Mouse (Mus musculus) forebrain, embryonic 14.5 days (tissue): Measurements from ENCODE around the gene Fzr1. TPM values are rescaled to one million over a fixed set of nuclear protein-coding genes. Genes with fewer than 3 reads are reported as not detected.
A peak's percentile ranks its signal among the peaks of the same experiment; 100 is the strongest.

Experiments used
- ATAC-seq: fragments of 200-750 bp; cut with Nextera tagmentation; 2 replicates; pipeline ENCODE4 v1.8.0; 2017; ENCODE audit warnings: mild to moderate bottlenecking, moderate library complexity
- DNase-seq: peaks from one replicate; pipeline ENCODE4 v3.0.0-alpha.2; 2015; ENCODE audit warnings: low spot score
- H3K27ac ChIP-seq: fragments of 300-500 bp; sonication (generic); 2 replicates; pipeline ENCODE4 v1.5.1; 2014; ENCODE audit warnings: low read depth, mild to moderate bottlenecking, control low read depth, low read length, moderate library complexity
- H3K27me3 ChIP-seq: fragments of 300-500 bp; sonication (generic); replicated peaks from 2 replicates; pipeline ENCODE4 v1.6.1; 2014; ENCODE audit warnings: low read length, control low read depth, mixed read lengths; ENCODE audit not compliant: control insufficient read depth, insufficient read depth
- H3K36me3 ChIP-seq: fragments of 300-500 bp; sonication (generic); 2 replicates; pipeline ENCODE4 v1.6.1; 2014; ENCODE audit warnings: low read length, control low read depth; ENCODE audit not compliant: control insufficient read depth, insufficient read depth
- H3K4me1 ChIP-seq: fragments of 300-500 bp; sonication (generic); 2 replicates; pipeline ENCODE4 v1.6.1; 2014; ENCODE audit warnings: antibody characterized with exemption, low read length, control low read depth; ENCODE audit not compliant: control insufficient read depth, insufficient read depth
- H3K4me2 ChIP-seq: fragments of 300-500 bp; sonication (generic); 2 replicates; pipeline ENCODE4 v1.6.1; 2014; ENCODE audit warnings: mild to moderate bottlenecking, control low read depth, low read length
- H3K4me3 ChIP-seq: fragments of 300-500 bp; sonication (generic); 2 replicates; pipeline ENCODE4 v1.5.1; 2014; ENCODE audit warnings: low read depth, low read length, control low read depth
- H3K9ac ChIP-seq: fragments of 300-500 bp; sonication (generic); 2 replicates; pipeline ENCODE4 v1.6.1; 2014; ENCODE audit warnings: mild to moderate bottlenecking, low read length, control low read depth, moderate library complexity
- H3K9me3 ChIP-seq: fragments of 300-500 bp; sonication (generic); replicated peaks from 2 replicates; pipeline ENCODE4 v1.6.1; 2016; ENCODE audit warnings: low read length, control low read depth, mixed read lengths; ENCODE audit not compliant: control insufficient read depth
- WGBS: fragments of 180-500 bp; shearing (Covaris S2); extraction: QIAGEN DNeasy Blood & Tissue Kit; methylation state at CpG from one replicate; pipeline ENCODE4 v1.1.7; 2014; 5-methylcytosine and 5-hydroxymethylcytosine counted together
- polyA plus RNA-seq: library from polyadenylated mRNA; unstranded; fragments of >200 nt; fragmentation: Nextera tagmentation; extraction: Ambion mirVana; gene quantifications from 2 replicates; pipeline ENCODE4 v1.2.1, GENCODE M21; 2014

The Fzr1 gene
- polyA plus RNA-seq, 1 experiment from 2014 or later = 101 TPM

DNA sequence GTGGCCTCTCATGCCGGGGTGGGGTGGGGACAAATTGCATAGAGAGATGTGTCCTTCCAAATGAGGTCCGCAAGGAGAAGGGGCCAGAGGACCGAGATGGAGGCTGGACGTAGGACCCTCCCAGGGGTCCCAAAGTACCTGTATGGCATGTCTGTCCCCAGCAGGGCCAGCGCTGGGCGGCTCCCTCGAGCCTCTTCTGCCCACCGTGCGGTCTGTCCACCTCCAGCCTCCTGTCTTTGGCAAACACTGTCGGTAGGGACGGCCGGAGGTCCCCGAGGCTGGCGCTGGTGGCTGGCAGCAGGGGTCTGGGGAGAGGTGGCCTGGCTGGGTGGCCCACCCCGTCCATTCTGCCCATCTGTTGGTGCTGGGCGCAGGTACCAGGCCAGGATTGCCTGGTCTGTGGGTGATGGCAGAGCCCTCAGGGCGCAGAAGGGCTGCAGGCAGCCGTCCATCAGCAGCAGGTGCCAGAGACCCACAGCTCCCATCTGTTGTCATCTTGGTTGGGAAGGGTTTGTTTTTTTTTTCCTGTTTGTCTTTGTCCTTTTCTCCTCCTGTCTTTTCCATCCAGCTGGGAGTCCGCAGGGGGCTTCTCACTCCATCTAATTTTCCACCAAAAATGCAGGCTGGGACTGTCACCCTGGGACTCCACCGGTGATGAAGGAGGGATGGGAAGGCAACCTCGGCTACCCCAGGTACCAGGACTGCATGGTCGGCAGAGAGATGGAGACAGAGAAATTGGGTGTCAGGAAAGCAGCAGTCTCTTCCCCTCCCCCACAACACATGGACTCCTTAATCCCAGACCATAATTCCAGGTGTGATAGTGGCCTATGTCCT, 22.3 kb upstream of the Fzr1 start:
- Histone ChIP-seq H3K4me3 (no peak overlapping the region), H3K27ac (peak overlapping the region; percentile 75), H3K4me2 (peak overlapping the region; percentile 35), H3K9ac (peak overlapping the region; percentile 41), H3K36me3 (peaks cover 35% of the 10 kb centered on the region), H3K4me1 (peaks cover 24% of the 10 kb centered on the region), H3K9me3 (no peaks in the 10 kb centered on the region), H3K27me3 (no peaks in the 10 kb centered on the region)
- 49% methylated on average over 22 of the region's 22 CpGs for WGBS
- peak; percentile 46 for DNase-seq
- ATAC-seq = no peak

DNA sequence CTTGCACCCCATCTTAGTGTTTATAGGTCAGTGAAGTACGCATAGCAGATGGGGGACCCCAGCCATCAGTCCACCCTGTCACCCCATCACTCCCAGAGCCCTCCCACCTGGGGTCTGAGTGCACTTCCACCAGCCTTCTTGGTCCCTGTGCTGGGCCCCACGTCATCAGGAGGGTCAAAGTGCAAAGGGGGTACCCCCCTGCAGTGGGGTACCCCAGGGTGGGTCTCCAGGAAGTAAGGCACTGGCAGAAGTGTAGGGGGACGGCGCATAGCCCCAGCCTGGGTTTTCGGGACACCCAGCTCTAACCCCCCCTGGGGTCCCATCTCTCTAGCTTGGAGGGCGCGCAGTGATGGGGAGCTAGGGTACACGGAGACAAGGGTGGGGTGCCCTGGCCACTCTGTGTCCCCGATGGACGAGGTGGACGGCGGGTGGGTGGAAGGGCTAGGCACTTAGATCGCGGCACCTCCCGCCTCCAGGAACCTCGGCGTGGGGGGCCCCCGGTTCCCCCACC, 21.5 kb upstream of the Fzr1 start:
- peaks cover 24% of the 10 kb centered on the region for H3K4me1 ChIP-seq
- 83% methylated on average over 18 of the region's 18 CpGs for WGBS
- peaks cover 34% of the 10 kb centered on the region for H3K36me3 ChIP-seq
- no peak for DNase-seq
- H3K4me2 ChIP-seq = peak overlapping the region; percentile 35; the same call in 1 of the 2 replicates
- no peak overlapping the region for H3K4me3 ChIP-seq
- H3K9me3 ChIP-seq = no peaks in the 10 kb centered on the region
- no peak for ATAC-seq
- no peaks in the 10 kb centered on the region for H3K27me3 ChIP-seq
- 0 out of 2 replicates have a peak overlapping the region, but pooled peaks have one; percentile 75 for H3K27ac ChIP-seq
- H3K9ac ChIP-seq = 0 out of 2 replicates have a peak overlapping the region, but pooled peaks have one; percentile 17

DNA sequence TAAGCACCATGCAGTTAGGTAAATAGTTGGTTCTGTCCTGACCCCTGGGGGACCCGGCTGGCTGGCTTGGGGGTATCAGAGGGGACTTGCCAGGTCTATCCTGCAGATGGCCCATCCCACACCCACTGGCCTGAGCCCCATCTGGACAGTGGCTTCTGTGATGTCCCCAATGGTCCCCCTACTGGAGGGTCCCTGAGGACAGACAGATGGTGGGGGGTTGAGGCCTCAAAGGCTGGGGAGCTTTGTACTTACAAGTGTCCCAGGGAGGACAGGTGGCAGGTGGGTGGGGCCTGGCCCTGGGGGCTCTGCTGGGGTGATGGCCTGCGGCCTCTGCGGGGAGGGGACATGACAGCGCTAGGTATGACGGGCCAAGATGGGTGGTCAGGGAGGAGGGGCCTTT, 21.0 kb upstream of the Fzr1 start:
- no peak overlapping the region for H3K4me3 ChIP-seq
- ATAC-seq (no peak), DNase-seq (no peak)
- no peaks in the 10 kb centered on the region for H3K27me3 ChIP-seq
- H3K27ac ChIP-seq = no peak overlapping the region
- H3K36me3 ChIP-seq = peaks cover 28% of the 10 kb centered on the region
- H3K9ac ChIP-seq = no peak overlapping the region
- H3K9me3 ChIP-seq = no peaks in the 10 kb centered on the region
- 66% methylated on average over 5 of the region's 5 CpGs for WGBS
- H3K4me2 ChIP-seq = no peak overlapping the region
- H3K4me1 ChIP-seq = peaks cover 24% of the 10 kb centered on the region

DNA sequence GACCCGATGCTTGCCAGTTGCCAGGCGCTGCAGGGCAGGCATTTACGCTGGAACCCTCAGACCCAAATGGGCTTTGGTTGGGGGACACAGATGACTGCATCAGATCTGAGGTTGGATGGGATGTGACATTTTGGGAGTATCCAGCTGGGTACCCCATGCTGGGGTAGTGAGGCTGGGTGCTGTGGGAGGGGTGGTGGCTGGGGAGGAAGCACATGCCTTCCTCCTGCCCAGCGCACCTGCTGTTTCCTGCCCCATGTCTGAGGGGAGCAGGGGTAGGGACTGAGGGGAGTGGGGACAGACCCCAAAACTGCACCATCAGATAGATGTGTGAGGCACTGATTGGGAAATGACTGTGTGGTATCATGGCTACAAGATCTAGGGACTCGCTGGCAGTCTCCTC, 18.4 kb upstream of the Fzr1 start:
- Histone ChIP-seq H3K9me3 (no peaks in the 10 kb centered on the region), H3K27me3 (no peaks in the 10 kb centered on the region), H3K36me3 (peaks cover 18% of the 10 kb centered on the region), H3K4me3 (no peak overlapping the region), H3K9ac (peak overlapping the region; percentile 22; the same call in 1 of the 2 replicates), H3K4me1 (peaks cover 7% of the 10 kb centered on the region), H3K27ac (no peak overlapping the region), H3K4me2 (no peak overlapping the region)
- 67% methylated on average over 5 of the region's 5 CpGs for WGBS
- ATAC-seq (no peak), DNase-seq (no peak)

DNA sequence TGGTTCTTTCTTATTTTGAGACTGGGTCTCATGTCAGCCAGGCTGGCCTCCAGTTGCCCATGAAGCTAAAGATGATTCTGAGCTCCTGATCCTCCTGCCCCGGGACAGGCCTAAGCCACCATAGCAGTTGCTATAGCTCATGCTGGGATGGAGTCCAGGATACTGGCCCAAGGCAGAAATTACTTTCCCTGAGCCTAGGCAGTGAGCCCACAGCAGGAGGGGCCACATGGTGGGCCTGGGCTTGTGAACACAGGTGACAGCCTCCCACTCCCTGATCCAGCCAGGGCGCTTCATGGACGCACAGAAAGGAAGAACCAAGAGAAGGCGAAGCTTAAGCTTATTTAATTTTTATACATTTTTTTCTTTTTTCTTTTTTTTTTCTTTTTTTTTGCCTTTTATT, 17.5 kb upstream of the Fzr1 start:
- Histone ChIP-seq H3K4me3 (no peak overlapping the region), H3K36me3 (peaks cover 19% of the 10 kb centered on the region), H3K4me1 (no peaks in the 10 kb centered on the region; the same call in 1 of the 2 replicates), H3K9me3 (no peaks in the 10 kb centered on the region), H3K4me2 (no peak overlapping the region), H3K9ac (peak overlapping the region; percentile 21; the same call in 1 of the 2 replicates), H3K27me3 (no peaks in the 10 kb centered on the region), H3K27ac (no peak overlapping the region)
- WGBS = 92% methylated on average over 4 of the region's 4 CpGs
- no peak for ATAC-seq
- DNase-seq = no peak

DNA sequence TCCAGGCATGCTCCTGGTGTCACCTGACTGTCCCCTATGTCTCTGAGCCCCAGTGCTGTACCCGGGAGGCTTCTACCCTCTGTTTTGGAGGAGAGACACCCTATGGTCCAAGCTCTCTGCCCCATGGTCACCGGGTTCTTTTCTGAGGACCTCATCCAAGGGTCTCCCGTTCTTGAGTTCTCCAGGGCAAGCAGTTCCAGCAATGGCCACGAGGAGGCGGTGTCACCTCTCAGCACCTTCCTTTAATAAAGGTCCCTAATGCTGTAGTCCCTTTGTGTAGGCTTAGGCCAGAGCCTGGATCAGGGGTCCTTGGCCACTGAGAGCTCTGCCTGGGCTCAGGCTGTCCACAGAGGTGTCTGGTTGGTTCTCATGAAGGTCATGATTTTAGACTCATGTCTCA, 16.8 kb upstream of the Fzr1 start:
- no peaks in the 10 kb centered on the region for H3K27me3 ChIP-seq
- H3K9me3 ChIP-seq = no peaks in the 10 kb centered on the region
- H3K36me3 ChIP-seq = peaks cover 16% of the 10 kb centered on the region
- ATAC-seq (peak; percentile 19; the same call in 1 of the 2 replicates), DNase-seq (peak; percentile 76)
- H3K9ac ChIP-seq = no peak overlapping the region
- no peak overlapping the region for H3K4me3 ChIP-seq
- no peak overlapping the region for H3K4me2 ChIP-seq
- H3K4me1 ChIP-seq = no peaks in the 10 kb centered on the region; the same call in 1 of the 2 replicates
- no peak overlapping the region for H3K27ac ChIP-seq
- WGBS = 19% methylated on average over 5 of the region's 5 CpGs

DNA sequence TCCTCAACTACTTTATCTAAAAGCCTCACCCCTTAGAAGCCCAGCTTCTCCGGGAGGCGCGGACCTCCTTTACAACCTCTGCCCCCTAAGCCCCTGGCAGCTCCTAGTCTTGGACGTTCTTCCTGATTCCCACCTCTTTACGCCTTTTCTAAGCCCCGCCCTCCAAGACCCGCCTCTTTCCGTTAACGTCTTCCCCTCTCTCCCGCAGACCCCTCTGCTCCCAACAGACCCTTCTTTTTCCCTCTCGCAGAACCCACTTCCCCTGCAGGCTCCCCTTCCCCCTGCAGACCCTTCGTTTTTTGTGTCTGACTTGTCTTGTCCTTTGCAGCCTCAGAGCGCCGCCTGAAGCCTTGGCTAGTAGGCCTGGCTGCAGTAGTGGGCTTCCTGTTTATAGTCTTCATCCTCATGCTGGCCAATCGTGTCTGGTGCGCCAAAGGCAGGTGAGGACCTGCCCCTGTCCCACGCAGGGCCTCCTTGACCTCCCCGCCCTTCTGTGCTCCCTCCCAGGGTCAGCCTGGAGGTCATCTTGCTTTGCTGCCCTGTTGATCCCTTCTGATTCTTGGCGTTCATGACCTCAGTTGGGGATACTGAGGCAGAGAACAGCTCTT, 15.2 kb upstream of the Fzr1 start:
- Histone ChIP-seq H3K4me1 (no peaks in the 10 kb centered on the region; the same call in 1 of the 2 replicates), H3K4me3 (no peak overlapping the region), H3K27me3 (no peaks in the 10 kb centered on the region), H3K27ac (no peak overlapping the region; the same call in 1 of the 2 replicates), H3K9ac (peak overlapping the region; percentile 50; the same call in 1 of the 2 replicates), H3K9me3 (no peaks in the 10 kb centered on the region), H3K36me3 (peaks cover 12% of the 10 kb centered on the region), H3K4me2 (peak overlapping the region; percentile 42)
- ATAC-seq (no peak), DNase-seq (no peak)
- WGBS = 8% methylated on average over 19 of the region's 19 CpGs

DNA sequence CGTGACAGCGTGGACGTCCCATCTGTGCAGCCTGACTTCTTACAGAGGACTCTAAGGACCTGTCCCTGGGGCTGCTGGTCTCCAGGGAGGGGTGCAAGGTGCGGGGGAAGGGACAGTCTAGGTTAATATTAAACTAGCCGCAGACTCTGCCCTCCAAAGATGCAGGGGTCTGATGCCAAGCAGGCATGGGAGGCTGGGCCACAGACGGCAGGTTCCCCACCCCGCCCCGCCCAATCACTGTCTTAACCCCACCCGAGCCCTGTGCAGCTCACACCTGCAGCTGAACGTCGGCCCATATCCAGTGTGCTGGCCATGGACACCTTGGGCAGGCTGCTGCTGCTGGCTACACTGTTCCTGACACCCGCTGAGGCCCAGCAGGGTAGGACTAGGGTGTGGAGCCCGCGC, 14.5 kb upstream of the Fzr1 start, which contains the start of gene Smim24:
Gene Smim24, plus strand, starts transcription at position 271 of the 405 bp plus-strand sequence.
- ATAC-seq (no peak), DNase-seq (no peak)
- 73% methylated on average over 14 of the region's 14 CpGs for WGBS
- peak within 1 kb of the TSS; percentile 50; the same call in 1 of the 2 replicates for H3K9ac ChIP-seq
- peaks cover 19% of the 10 kb centered on the region for H3K36me3 ChIP-seq
- H3K4me3 ChIP-seq = no peak within 1 kb of the TSS
- no peaks in the 10 kb centered on the region for H3K9me3 ChIP-seq
- H3K27me3 ChIP-seq = no peaks in the 10 kb centered on the region
- no peaks in the 10 kb centered on the region; the same call in 1 of the 2 replicates for H3K4me1 ChIP-seq
- no peak within 1 kb of the TSS; the same call in 1 of the 2 replicates for H3K27ac ChIP-seq
- H3K4me2 ChIP-seq = peak within 1 kb of the TSS; percentile 42
